Mouse (Mus musculus): Measurements from ENCODE around the gene 1190002N15Rik. TPM values are rescaled to one million over a fixed set of nuclear protein-coding genes. Genes with fewer than 3 reads are reported as not detected.

The 1190002N15Rik gene
- total and polyA plus RNA-seq, 3 experiments = 4.7 to 8.8 TPM; not detected in 1

DNA sequence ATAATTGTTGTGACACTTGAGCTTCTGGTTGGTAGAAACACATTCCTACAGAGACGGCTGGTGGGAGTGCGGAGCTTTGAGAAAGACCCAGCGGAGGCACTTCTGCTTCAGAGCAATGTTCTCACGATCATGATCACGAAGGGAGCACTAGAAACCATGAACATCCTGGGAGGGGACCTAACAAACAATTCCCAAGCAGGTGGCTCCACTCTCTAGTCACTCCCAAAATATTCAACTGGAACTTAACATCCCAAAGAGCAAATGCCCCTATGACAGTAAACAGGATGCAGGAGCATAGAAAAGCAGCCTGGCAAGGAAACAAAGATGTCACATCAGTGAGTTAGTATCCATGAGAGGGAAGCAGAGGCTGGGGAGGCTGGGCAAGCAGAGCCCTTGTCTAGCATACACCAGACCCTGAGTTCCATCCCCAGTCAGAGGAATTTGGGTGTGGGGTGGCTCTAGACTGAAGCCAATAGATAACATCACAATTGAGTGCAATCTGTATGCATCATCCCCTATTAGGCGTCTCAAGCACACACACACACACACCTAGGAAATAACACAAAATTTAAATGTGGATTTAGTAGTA lies 54.5 kb downstream of the 1190002N15Rik start:
- TF ChIP-seq ZMIZ1 (IDR thresholded peaks at IDR 0.05; ENCODE audit: low read depth, low read length) = no peak
- TF ChIP-seq SIN3A (IDR thresholded peaks at IDR 0.05; ENCODE audit: low read length) = no peak
- TF ChIP-seq TCF12 (IDR thresholded peaks at IDR 0.05; ENCODE audit: low read depth, low read length) = no peak
- TF ChIP-seq RAD21 (IDR thresholded peaks at IDR 0.05; ENCODE audit: low read depth, low read length) = no peak
- no peak for TF ChIP-seq MAZ (IDR thresholded peaks at IDR 0.05; ENCODE audit: low read depth, low read length)
- TF ChIP-seq EP300 (IDR thresholded peaks at IDR 0.05; ENCODE audit: low read depth in 1 of 2, low read length in 2 of 2) = no peak
- TF ChIP-seq GATA1 (IDR thresholded peaks at IDR 0.05; ENCODE audit: low read depth, low read length) = no peak
- TF ChIP-seq USF2 (IDR thresholded peaks at IDR 0.05; ENCODE audit: borderline replicate concordance in 1 of 2, insufficient read depth in 1 of 2, low read depth in 1 of 2, low read length in 2 of 2) = no peak
- no peaks in the 10 kb centered on the region for H3K9me3 ChIP-seq (replicated peaks; ENCODE audit: insufficient read depth, low read length)

DNA sequence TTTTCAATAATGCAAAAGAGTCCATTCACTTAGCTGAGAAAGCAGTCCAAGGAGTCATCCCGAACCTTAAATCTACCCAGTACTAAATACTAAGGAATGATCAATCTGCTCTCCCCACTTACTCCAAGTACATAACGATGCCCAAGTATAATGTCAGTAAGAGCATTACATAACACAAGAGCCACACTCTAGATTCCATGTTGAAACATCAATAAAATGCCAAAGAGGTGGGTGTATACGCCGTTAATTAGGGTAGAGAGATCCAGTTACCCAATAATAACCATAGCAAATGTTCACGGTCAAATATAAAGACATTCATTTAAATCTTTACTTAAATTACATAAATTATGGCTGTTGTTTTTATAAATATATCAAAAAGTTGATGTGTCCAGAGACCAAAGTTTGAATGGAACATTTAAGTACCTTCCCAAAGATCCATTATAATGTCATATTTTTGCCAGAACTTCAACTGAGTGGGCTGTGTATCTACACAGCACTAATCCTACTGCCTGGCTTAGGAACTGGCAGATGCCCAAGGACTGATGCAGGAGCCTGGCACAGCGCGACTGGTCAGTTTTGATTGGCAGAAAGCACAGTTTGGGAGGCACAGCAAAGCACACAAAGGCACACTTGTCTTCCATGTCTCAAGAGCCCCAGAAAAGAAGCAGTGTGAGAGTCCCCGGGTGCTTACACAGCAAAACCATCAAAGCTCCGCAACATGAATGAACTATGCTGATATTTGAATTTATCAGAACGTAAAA lies 55.5 kb downstream of the 1190002N15Rik start:
- DNase-seq (ENCODE audit: low read depth, low spot score) = no peak
- Histone ChIP-seq H3K27me3 (ENCODE audit: control insufficient read depth in 1 of 2, insufficient read depth in 2 of 2, low read length in 2 of 2) (no peaks in the 10 kb centered on the region; a peak in 1 of 4 replicates), H3K79me2 (ENCODE audit: control insufficient read depth, insufficient read depth, low read length, poor library complexity) (no peaks in the 10 kb centered on the region), H3K4me1 (ENCODE audit: control insufficient read depth in 1 of 2, insufficient read depth in 2 of 2, low read length in 2 of 2) (no peaks in the 10 kb centered on the region), H3K9ac (ENCODE audit: control insufficient read depth, low read depth, low read length, poor library complexity, severe bottlenecking) (no peak overlapping the region), H3K27ac (ENCODE audit: control insufficient read depth, low read depth, low read length) (no peak overlapping the region), H3K4me3 (ENCODE audit: control insufficient read depth in 1 of 2, insufficient read depth in 1 of 2, low read depth in 2 of 2, low read length in 2 of 2) (no peak overlapping the region), H3K9me3 (replicated peaks; ENCODE audit: insufficient read depth, low read length) (no peaks in the 10 kb centered on the region), H3K36me3 (ENCODE audit: control insufficient read depth in 1 of 2, insufficient read depth in 2 of 2, low read length in 2 of 2) (no peaks in the 10 kb centered on the region)
- TF ChIP-seq TBP (IDR thresholded peaks at IDR 0.05; ENCODE audit: low read depth, low read length) (no peak), GATA1 (IDR thresholded peaks at IDR 0.05; ENCODE audit: low read depth, low read length) (no peak), ZMIZ1 (IDR thresholded peaks at IDR 0.05; ENCODE audit: low read depth, low read length) (no peak), RCOR1 (IDR thresholded peaks at IDR 0.05; ENCODE audit: low read depth, low read length) (no peak), ZNF384 (IDR thresholded peaks at IDR 0.05; ENCODE audit: low read depth, low read length) (no peak), USF2 (IDR thresholded peaks at IDR 0.05; ENCODE audit: borderline replicate concordance in 1 of 2, insufficient read depth in 1 of 2, low read depth in 1 of 2, low read length in 2 of 2) (no peak), E2F4 (IDR thresholded peaks at IDR 0.05; ENCODE audit: borderline replicate concordance, low read depth, low read length) (no peak)

More for the DNA sequence above, 54.5 kb downstream of the 1190002N15Rik start:
- Histone ChIP-seq H3K79me2 (ENCODE audit: control insufficient read depth, insufficient read depth, low read length, poor library complexity) (no peaks in the 10 kb centered on the region), H3K4me3 (ENCODE audit: control insufficient read depth in 1 of 2, insufficient read depth in 1 of 2, low read depth in 2 of 2, low read length in 2 of 2) (no peak overlapping the region), H3K9ac (ENCODE audit: control insufficient read depth, low read depth, low read length, poor library complexity, severe bottlenecking) (no peak overlapping the region), H3K36me3 (ENCODE audit: control insufficient read depth in 1 of 2, insufficient read depth in 2 of 2, low read length in 2 of 2) (no peaks in the 10 kb centered on the region), H3K27me3 (ENCODE audit: control insufficient read depth in 1 of 2, insufficient read depth in 2 of 2, low read length in 2 of 2) (no peaks in the 10 kb centered on the region; a peak in 1 of 4 replicates), H3K27ac (ENCODE audit: control insufficient read depth, low read depth, low read length) (no peak overlapping the region), H3K4me1 (ENCODE audit: control insufficient read depth in 1 of 2, insufficient read depth in 2 of 2, low read length in 2 of 2) (no peaks in the 10 kb centered on the region)
- no peak for DNase-seq (ENCODE audit: low read depth, low spot score)

Data from MEL (cell line).